Mouse (Mus musculus): Measurements from ENCODE around the gene Dot1l.
A peak's percentile ranks its signal among the peaks of the same experiment; 100 is the strongest.

Gene Dot1l

DNA sequence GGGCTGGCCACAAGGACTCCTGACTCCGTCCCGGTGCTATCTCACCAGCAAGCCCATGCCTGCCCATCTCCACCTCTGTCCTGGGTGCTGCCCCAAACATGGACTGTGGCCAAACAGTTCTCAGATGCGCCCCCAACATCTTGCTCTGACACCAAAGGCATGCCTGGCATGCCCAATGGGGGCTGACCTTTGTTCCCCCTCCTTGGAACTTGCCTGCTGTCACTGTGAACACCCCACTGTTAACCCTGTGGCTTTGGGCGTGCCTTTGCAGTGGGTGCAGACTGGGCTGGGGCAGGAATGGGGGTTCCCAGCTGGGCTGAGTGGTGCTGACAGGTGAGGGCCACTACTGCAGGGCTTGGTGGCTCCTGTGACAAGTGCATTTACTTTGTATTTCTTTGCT lies 38.8 kb downstream of the Dot1l start:
- DNase-seq = no peak

GRCm38 (mm10) chr10:80794750-80795149 lies 39.7 kb downstream of the Dot1l start:
- DNase-seq = no peak

DNA sequence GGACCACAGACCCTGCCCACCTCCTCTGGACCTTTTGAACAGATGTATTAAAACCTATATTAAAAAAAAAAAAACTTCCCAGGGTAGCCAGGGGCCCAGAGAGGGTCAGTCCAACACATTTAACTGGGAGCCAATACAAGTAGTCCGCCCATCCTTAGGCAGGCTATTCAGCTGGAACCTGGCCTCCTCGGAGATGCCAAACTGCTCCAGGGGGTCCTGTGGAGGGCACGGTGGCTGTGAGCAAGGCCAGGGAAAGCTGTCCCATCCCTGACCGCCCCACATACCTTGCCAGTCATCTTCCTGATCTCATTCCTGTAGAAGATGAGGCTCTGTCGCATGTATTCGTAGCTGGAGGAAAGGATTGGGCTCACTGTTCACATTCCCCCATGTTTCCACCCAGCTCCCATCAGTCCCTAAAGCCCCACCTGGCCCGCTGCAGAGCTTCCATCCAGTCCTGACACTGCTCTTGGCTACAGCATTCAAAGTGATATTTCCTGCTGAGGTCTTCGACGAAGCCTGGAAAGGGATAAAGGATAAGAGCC lies 41.4 kb downstream of the Dot1l start:
- DNase-seq = no peak

- DNase-seq = no peak
Measured at GRCm38 (mm10) chr10:80797186-80798149, 42.5 kb downstream of the Dot1l start.

DNA sequence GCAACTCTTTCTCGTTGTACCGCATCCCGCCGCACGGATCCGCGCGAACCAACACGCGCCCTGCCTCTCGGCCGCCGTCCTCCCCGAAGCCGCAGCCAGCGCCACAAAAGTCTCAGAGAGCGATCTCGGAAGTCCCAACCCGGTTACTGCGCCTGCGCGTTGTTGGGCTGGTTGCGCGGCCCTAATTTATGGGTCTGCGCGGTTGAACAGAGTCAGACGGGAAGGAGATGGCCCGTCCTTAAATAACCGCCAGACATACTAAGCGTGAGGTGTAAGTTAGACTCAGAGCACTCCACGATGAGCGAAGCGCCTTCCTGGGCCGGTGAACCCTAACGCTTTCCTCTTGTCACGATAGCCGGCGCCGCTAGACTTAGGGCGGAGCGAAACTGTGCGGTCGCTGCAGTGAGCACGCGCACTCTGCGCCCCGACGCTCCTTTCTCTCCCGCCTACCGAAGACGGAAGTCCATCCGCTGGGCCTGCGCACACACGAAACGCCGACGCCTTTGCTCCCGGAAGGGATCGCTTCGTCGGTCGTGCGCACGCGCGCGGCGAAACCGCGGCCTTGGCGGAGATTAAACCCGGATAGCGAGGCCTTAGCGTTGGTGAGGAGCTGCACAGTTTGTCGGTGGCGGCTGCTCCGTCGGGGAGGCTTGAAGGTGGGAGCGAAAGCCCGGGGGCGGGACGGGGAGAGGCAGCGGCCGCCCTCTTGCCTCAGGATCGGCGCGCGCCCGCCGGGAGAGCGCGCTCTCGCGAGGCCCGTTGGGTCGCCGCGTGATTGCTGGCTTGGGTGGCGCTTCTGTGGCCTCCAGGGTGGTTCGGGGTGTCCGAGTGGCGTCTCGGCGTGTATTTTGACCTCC lies 43.4 kb downstream of the Dot1l start, which contains the start of the genes Sf3a2 and Plekhj1:
Sf3a2 (plus strand) TSS at position 49 of the 857 bp plus-strand sequence.
Plekhj1 (minus strand) TSS at position 477 of the 857 bp plus-strand sequence.
- peak; percentile 94 to 95 for DNase-seq

DNA sequence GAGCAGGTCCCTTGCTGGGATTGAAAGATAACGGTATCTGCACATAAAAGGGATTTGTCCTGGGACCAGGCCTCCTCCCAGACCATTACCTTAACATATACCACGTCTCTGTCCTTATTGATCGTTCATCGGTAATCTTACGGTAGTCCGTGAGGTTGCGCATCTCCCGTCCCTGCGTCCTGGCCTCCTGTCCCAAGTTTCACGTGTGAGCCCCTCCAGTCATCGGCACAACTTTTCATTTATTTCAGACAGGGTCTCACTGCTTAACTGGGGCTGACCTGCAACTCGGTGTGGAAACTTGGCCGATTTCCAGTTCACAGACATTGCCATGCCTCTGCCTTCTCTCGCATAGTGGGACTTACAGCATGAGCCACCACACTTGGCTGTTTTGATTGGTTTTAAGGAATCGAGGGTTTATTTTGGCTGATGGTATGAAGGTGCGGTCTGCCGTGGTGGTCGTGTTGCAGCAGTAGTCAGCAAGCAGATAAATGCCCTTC lies 44.1 kb downstream of the Dot1l start:
- DNase-seq = no peak

DNA sequence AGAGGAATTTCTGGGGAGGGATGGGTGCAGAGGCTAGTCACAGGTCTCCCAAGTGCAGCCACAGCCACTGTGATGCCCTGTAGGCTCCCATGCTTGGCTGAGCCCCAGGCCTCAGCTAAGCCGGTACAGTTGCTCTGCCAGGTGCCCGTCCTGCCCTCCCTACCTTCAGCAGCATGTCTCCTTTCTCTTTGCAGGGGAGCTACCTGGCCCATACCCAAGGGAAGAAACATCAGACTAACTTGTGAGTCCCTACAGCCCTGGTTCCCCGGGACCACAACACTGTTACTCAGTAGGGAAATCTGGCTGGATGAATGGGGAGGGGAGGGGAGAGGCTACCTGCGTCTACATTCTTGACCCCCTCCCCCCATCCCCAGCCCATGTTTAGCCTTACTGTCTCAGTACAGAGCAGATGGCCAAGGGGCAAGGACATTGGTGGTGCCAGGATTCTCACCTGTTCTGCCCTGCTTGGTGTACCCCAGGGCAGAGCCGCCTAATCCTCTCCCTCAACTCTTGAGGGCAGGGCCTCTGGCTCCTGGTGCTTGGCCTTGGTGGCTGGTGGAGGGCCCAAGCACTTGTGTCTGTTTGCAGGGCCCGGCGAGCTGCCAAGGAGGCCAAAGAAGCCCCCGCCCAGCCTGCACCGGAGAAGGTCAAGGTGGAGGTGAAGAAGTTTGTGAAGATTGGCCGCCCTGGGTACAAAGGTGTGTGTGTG lies 47.4 kb downstream of the Dot1l start:
- DNase-seq = no peak

DNA sequence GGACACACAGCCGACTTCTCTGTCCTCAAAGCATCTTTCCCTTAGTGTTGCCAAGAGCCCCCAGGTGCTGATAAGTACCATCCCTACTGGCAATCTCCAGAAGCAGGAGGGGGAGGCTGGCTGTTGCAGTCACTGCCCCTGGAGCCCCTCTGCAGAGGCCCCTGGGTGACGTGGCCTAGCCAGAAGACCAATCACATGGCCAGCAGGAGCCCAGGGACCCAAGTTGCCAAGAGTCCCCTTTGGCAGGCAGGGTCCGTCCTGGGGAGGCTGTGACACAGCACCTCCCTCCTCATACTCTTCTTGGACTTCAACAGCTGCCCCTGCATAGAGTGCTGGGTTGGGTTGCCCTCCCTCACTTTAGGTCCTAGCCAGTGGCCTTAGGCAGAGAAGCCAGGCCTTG lies 48.0 kb downstream of the Dot1l start:
- DNase-seq = no peak

GRCm38 (mm10) chr10:80804340-80804739 lies 49.3 kb downstream of the Dot1l start:
- DNase-seq = no peak

DNA sequence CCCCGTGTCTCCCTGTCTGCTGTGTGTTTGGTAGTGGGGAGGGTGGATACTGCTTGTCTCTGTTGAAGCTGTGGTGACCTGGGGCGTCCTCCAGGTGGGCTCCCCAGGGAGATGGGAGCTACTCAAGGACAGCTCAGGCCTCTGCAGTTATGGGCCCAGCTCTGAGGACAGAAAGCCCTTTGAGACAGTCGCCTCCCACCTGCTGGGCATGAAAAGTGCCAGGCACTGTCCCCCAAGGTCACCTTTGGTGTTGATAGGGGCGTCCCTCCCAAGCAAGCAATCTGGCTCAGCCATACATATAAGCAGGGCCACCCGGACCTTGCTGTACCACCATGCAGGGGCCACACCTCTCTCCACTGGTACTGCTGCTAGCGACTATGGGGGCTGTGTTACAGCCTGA lies 49.9 kb downstream of the Dot1l start, which contains the start of gene Amh:
Amh (plus strand) TSS at position 328 of the 400 bp plus-strand sequence.
- no peak for DNase-seq

DNA sequence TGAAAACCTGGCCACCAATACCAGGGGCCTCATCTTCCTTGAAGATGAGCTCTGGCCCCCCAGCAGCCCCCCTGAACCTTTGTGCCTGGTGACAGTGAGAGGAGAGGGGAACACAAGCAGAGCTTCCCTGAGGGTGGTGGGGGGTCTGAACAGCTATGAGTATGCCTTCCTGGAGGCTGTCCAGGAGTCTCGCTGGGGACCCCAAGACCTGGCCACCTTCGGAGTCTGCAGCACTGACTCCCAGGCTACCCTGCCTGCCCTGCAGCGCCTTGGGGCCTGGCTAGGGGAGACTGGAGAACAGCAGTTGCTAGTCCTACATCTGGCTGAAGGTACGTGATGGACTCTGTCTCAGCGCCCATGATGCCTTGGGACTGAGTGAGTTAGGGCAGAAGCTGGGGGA lies 50.3 kb downstream of the Dot1l start:
- DNase-seq = no peak

DNA sequence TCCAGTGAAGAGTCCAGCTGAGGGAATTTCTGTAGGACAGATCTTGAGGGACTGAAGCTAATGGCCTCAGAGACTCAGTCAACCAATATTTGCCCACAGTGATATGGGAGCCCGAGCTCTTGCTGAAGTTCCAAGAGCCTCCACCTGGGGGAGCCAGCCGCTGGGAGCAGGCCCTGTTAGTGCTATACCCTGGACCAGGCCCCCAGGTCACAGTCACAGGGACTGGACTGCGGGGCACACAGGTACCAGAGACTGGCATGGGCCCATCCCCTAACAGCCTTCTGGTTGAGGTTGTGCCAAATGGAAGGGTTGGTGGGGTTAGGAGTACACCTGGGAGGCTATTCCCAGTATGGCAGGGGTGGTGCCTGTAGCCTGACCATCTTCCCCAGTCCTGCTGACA lies 50.9 kb downstream of the Dot1l start:
- DNase-seq = peak in 1 of 2 experiments; percentile 79

DNA sequence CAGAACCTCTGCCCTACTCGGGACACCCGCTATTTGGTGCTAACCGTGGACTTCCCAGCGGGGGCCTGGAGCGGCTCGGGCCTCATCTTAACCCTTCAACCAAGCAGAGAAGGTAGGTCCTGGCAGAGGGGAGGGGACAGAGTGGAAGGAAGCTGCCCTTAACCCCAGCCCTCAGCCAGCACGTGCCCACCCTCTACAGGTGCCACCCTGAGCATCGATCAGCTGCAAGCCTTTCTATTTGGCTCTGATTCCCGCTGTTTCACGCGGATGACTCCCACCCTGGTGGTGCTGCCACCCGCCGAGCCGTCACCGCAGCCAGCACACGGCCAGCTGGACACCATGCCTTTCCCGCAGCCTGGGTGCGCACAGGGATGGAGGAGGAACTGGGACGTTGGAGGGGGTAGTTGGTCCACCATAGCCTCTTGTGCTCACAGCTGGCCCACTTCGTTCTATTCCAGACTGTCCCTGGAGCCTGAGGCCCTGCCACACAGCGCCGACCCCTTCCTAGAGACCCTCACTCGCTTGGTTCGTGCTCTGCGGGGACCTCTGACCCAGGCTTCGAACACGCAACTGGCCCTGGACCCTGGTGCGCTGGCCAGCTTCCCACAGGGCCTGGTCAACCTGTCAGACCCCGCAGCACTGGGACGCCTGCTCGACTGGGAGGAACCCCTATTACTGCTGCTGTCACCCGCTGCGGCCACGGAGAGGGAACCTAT lies 51.5 kb downstream of the Dot1l start:
- DNase-seq = no peak

GRCm38 (mm10) chr10:80807057-80807627 lies 52.1 kb downstream of the Dot1l start:
- DNase-seq = peak; percentile 52 to 56

DNA sequence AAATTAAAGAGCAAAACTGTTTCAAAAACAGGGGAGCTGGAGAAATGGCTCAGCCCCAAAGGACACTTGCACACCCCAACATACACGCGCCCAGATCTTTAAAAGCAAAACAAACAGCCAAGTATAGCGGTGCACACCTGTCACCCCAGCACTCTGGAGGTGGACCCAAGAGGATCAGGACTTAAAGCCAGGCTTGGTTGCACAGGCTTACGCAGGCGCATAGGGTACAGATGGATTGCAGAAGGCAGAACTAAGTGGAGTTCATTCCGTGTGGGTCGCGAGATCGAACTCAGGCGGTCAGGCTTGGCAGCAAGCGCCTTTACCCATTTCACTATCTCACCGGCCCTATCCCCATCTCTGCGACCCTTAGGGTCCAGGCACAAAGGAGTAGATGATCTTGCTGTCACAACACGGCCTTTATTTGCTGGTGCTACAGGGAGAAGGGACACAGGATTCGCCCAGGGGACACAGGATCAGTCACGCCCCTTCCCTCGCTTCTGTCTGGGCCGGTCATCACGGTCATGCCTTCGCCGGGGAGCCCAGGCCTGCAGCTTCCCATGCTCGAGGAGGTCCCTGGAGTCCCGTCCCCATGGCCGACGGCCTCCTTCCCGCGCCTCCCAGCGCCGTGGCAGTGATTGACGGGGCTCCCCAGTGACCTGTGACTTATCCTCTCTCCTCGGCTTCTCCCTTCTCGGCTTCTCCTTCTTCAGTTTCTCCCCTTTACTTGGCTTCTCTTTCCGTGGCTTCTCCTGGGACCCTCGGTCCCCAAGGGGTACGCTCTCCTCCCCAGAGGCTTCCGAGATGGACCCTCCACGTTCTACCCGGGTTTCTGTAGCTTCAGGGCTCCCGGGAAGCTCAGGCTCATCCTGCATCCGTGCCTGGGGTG lies 53.3 kb downstream of the Dot1l start:
- no peak for DNase-seq

DNA sequence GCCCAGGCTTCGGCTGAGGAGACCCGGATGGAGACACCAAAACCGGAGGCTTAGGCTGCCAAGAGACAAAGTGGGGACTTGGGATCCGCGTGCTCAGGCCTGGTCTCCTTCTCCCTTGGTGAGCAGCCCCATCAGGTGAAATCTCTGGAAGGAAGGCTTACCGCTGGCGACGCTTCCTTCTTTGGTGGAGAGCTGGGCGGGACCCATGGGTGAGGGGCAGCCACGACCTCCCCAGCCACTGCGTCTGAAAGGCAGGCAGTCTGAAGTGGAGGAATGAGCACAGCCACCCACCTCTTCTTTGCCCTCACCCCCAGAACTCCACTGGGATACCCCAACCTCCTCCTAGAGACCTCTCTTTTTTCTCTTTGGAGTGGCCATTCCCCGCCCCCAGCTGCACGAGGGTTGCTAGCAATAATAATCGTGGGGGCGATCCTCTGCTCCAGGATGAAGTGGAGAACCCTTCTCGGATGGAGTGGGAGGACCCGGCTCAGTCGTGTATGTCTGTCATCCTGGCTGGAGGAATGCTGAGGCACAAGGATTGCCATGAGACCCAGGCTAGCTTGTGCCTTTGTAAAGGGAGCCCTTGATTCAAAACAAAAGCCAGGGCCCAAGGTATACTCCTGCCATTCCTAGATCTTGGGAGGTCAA lies 54.1 kb downstream of the Dot1l start:
- no peak for DNase-seq

- DNase-seq = no peak
Measured at GRCm38 (mm10) chr10:80810084-80810483, 55.1 kb downstream of the Dot1l start.

- DNase-seq = no peak
Measured at GRCm38 (mm10) chr10:80812391-80813041, 57.5 kb downstream of the Dot1l start.

- no peak for DNase-seq
Measured at GRCm38 (mm10) chr10:80813366-80813765, 58.4 kb downstream of the Dot1l start, which contains the start of gene Jsrp1. Jsrp1 (minus strand) TSS chr10:80813498.

All from kidney, adult 8-10 months (tissue).